Mouse (Mus musculus) lung, postnatal 4 days (tissue): ENCODE results near the gene Ctnna2.

Experiments used
- DNase-seq, 2 experiments: peaks; one replicate each; pipeline ENCODE4 v3.0.0; 2021

The Ctnna2 gene

GRCm38 (mm10) chr6:77416999-77417398 is 562.5 kb downstream of the Ctnna2 start:
- DNase-seq = no peak

GRCm38 (mm10) chr6:77413530-77413929 is 566.0 kb downstream of the Ctnna2 start:
- no peak for DNase-seq

GRCm38 (mm10) chr6:77408481-77408880 is 571.0 kb downstream of the Ctnna2 start:
- DNase-seq = no peak

GRCm38 (mm10) chr6:77400751-77401150 is 578.7 kb downstream of the Ctnna2 start:
- DNase-seq = no peak

DNA sequence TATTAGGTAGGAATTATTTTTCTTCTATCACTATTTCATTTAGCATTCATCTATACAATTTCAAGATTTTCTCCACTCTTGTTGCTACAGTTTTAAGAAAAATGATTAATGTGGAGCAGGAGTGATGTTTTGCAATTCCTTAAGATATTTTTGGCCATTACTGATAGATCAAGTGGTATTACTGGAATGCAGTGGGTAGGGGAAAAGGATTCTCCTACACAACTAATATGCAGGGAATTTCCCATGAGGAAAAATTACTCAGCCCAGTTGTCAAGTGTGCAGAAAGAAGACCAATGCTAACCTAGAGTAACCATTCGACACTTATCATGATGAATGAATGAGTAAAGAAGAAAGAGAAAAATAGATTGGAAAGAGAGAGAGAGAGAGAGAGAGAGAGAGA is 587.8 kb downstream of the Ctnna2 start:
- DNase-seq = no peak

- no peak for DNase-seq
Observed at GRCm38 (mm10) chr6:77381309-77381708, 598.2 kb downstream of the Ctnna2 start.

DNA sequence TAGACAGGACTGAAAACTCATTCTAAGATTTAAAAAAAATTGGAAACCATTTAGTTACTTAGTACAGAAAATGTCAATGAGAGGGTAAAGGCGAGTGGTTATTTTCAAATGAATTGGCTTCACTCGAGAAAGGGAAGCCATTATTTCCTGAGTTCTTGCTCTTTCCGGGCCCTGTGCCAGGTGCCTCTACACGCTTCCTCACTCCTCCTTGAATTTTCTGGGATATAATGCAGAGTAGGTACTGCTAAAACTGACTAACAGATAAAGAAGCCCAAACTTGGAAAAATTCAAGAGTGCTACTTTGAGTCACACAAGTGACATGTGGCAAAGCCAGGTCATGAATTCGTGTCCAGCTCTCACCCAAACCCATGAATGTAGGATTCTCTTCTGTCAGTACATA is 606.4 kb downstream of the Ctnna2 start:
- no peak for DNase-seq

DNA sequence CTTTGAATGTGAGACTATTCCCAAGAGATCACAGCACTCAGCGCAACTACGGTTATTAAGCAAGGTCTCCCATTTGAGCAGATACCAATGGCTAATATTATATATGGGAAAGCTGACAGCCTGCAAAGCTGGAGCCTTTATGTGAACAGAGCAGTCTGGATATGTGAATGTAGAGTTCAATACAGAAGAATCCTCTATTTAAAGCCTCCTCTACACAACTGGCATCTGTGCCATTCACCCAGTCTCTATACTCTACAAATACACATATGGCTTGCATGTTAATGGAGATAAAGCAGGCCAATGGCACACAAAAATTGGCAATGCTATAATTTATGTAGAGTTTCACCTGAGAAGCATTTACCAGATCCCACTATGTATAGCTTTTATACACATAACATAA is 608.4 kb downstream of the Ctnna2 start:
- no peak for DNase-seq

GRCm38 (mm10) chr6:77358471-77358837 is 621.0 kb downstream of the Ctnna2 start:
- DNase-seq = no peak

DNA sequence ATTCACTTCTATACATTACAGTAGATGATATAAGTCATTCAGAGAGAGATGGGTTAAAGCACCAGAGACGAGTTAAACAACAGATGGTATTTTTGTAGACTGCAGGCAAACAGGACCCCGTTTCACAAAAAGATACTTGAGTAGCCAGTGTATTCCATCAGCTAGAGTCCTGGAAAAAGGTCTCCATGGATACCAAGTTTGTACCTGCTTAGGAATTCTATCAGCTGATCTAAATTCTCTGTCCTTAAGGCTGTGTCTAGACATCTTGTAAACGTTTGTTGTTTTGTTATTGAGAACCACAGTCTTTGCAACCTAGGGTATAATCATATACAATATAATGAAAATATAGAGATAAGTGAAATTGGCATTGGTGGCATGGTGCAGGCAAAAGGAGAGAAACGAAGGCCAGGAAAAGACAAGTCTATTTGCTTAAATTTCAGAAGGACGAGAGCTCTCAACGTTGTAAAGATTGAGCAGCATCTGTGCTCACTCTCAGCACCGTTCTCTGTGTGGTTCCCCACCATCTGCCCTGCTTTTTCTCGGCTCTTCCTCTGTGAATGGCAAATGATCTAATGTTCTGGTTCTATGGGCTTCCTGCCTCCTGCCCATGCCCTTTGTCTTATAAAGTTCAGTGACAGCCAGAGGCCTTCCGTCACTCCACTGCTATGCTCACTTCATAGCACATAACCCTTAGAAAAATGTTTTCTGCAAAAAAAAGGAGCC is 621.6 kb downstream of the Ctnna2 start:
- no peak for DNase-seq

DNA sequence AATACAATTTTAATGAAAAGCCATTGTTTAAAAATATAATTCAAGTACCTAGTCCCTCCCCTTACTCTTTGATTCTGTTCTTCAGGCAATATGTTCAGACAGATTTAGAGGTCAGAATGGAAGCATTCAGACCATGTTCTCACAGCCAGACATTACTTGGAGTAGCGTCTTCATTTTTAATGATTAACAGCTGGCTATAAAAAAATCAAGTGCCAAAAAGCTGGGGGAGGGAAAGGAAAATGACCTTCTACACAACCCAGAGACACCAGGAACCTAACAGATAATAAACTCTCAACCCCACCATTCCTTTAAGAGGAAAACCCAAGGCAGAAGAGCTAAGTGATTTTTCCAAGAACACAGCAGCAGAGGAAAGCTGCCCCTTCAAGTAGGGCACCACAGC is 624.7 kb downstream of the Ctnna2 start:
- DNase-seq = no peak

DNA sequence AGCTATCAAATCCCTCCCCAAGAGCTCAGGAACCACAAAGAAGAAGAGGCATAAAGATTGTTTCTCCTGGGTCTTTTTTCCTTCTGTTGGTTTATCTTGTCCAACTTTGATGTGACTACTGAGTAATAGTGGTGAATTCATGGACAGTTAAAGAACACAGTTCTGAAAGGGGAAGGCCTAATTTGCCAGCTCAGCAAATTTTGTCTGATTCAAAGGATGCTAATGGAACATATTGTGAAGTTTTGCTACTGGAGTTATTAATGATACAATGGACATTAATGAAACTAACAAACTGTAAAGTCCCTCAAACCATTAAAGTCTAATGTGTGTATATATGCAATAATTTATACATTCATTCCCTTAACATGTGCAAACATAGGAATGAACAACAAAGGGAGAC is 635.7 kb downstream of the Ctnna2 start:
- no peak for DNase-seq

GRCm38 (mm10) chr6:77335537-77335936 is 644.0 kb downstream of the Ctnna2 start:
- no peak for DNase-seq

- no peak for DNase-seq
Observed at GRCm38 (mm10) chr6:77324748-77325147, 654.8 kb downstream of the Ctnna2 start.

GRCm38 (mm10) chr6:77324327-77324726 is 655.2 kb downstream of the Ctnna2 start:
- no peak for DNase-seq

- DNase-seq = no peak
Observed at GRCm38 (mm10) chr6:77306796-77307195, 672.7 kb downstream of the Ctnna2 start.

- no peak for DNase-seq
Observed at GRCm38 (mm10) chr6:77301305-77301704, 678.2 kb downstream of the Ctnna2 start.

- DNase-seq = no peak
Observed at GRCm38 (mm10) chr6:77291415-77291814, 688.1 kb downstream of the Ctnna2 start.

DNA sequence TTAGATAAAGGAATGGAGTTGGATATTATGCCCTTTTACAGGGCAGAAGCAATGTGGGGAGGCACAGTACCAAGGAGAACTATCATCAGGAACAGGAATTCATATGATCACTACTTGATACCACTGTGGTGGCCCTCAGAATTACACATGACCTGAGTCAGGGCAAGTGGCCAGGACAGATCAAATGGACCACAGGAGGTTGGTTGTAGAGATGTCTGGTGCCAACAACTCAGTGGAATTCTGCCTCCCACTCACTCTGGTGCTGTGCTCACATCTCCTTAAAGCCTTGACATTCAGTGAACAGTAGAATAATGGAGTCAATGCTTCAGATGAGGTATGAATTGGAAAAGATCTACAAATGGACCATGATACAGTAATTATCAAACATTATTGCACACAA is 691.1 kb downstream of the Ctnna2 start:
- no peak for DNase-seq

GRCm38 (mm10) chr6:77286317-77286716 is 693.2 kb downstream of the Ctnna2 start:
- no peak for DNase-seq

GRCm38 (mm10) chr6:77278794-77279193 is 700.7 kb downstream of the Ctnna2 start:
- DNase-seq = no peak

DNA sequence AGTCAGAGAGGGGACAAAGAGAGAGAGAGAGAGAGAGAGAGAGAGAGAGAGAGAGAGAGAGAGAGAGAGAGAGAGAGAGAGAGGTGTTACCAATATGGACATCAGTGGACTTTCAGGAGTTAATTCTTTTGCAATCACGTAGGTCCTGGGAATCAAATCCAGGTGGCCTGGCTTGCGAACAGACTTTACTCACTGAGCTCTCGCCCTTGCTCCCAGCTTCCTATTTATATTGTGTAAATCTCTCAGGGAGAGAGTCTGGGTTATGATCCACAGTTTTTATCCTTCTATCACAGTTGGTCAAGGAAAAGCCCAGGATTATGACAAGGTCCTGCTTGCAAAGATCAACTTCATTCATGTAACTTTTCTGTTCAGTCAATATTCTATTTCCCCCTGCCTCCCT is 714.3 kb downstream of the Ctnna2 start:
- no peak for DNase-seq

DNA sequence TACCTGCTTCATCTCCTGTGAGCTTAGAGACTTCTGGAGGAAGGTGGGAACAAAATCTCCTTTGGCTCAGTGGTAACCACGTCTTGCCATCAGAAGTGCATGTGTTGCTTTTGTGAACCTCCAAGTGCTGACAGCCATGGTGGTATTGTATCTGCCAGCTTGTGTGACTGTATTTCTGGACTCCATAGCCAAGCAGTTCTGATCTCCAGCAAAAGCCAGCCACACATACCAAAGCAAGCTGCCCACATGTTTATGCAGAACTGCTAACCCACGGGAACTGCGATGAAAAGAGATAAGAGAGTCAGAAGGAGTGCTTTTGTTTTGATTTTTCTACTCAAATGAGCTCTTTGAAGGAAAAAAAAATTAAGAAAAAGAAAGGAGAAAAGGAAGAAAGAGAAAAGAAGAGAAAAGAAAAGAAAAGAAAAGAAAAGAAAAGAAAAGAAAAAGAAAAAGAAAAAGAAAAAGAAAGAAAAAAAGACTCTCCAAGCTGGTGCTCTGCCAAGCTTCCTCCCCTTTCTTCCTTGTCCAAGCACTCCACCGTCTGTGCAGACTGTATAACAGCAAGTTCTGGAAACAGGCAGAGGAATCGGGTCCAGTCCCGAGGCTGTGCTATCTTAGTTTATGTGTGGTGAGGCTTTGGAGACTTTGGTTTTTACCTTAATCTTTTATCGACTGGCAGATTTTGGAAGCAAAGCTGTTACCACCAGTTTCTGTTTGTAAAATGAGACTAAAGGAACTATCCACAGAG is 722.0 kb downstream of the Ctnna2 start:
- no peak for DNase-seq

DNA sequence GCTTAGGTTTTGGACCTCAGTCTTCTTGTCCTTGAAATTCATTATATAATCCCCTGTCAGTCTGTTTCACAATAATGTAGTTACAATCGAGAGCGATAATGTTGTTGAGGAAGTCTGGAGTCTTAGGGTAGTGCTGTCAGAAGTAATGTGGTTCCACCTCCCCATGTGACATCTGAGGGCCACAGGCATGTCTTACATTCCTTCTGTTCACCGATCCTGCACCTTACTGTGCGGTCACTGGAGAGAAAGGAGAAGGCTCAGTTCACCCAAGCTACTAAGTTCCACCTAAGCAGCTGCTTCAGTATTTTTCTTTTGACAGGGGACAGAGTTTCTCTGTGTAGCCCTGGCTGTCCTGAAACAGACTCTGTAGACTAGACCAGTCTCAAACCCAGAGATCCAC is 723.2 kb downstream of the Ctnna2 start:
- no peak for DNase-seq

GRCm38 (mm10) chr6:77253480-77253879 is 726.0 kb downstream of the Ctnna2 start:
- DNase-seq = no peak
